Mouse (Mus musculus): ENCODE results near the gene Heatr9.

GRCm38 (mm10) chr11:83529024-83529423 is 7.0 kb upstream of the Heatr9 start:
- TF ChIP-seq CTCF (IDR thresholded peaks at IDR 0.05), result no peak
- TF ChIP-seq EP300 (IDR thresholded peaks at IDR 0.05), result no peak
